Mouse (Mus musculus) hindbrain, postnatal 0 days (tissue): ENCODE measurements around the gene 4931428F04Rik. TPM values are rescaled to one million over a fixed set of nuclear protein-coding genes. Genes with fewer than 3 reads are reported as not detected.

Experiments
- ATAC-seq: fragments of 200-750 bp; cut with Nextera tagmentation; 2 replicates; pipeline ENCODE4 v1.8.0; 2017; ENCODE audit warnings: mild to moderate bottlenecking, moderate TSS enrichment, moderate library complexity
- DNase-seq: peaks from one replicate; pipeline ENCODE4 v3.0.0-alpha.2; 2015; ENCODE audit warnings: low spot score
- H3K27ac ChIP-seq: fragments of 300-500 bp; sonication (generic); 2 replicates; pipeline ENCODE4 v1.5.1; 2014; ENCODE audit warnings: mild to moderate bottlenecking
- H3K27me3 ChIP-seq: fragments of 300-500 bp; sonication (generic); 2 replicates; pipeline ENCODE4 v1.6.1; 2014; ENCODE audit warnings: low read length, mixed read lengths; ENCODE audit not compliant: insufficient read depth
- H3K36me3 ChIP-seq: fragments of 300-500 bp; sonication (generic); 2 replicates; pipeline ENCODE4 v1.6.1; 2014; ENCODE audit warnings: low read length, mixed read lengths; ENCODE audit not compliant: insufficient read depth
- H3K4me1 ChIP-seq: fragments of 300-500 bp; sonication (generic); 2 replicates; pipeline ENCODE4 v1.6.1; 2014; ENCODE audit warnings: antibody characterized with exemption, low read length, mixed read lengths; ENCODE audit not compliant: insufficient read depth
- H3K4me2 ChIP-seq: fragments of 300-500 bp; sonication (generic); 2 replicates; pipeline ENCODE4 v1.6.1; 2014; ENCODE audit warnings: low read depth, mild to moderate bottlenecking, low read length, moderate library complexity, mixed read lengths
- H3K4me3 ChIP-seq: fragments of 300-500 bp; sonication (generic); 2 replicates; pipeline ENCODE4 v1.5.1; 2014; ENCODE audit warnings: low read length
- H3K9ac ChIP-seq: fragments of 300-500 bp; sonication (generic); replicated peaks from 2 replicates; pipeline ENCODE4 v1.6.1; 2014; ENCODE audit warnings: mild to moderate bottlenecking, low read length, moderate library complexity, mixed read lengths
- H3K9me3 ChIP-seq: fragments of 300-500 bp; sonication (generic); 2 replicates; pipeline ENCODE4 v1.6.1; 2016; ENCODE audit warnings: low read length, mixed read lengths
- CTCF ChIP-seq: IDR thresholded peaks from 2 replicates; pipeline ENCODE4 v1.5.1; 2016; ENCODE audit warnings: antibody characterized with exemption, control low read depth, low read depth
- WGBS: fragments of 180-500 bp; shearing (Covaris S2); extraction: QIAGEN DNeasy Blood & Tissue Kit; methylation state at CpG from one replicate; pipeline ENCODE4 v1.1.7; 2014; 5-methylcytosine and 5-hydroxymethylcytosine counted together
- polyA plus RNA-seq: library from polyadenylated mRNA; unstranded; fragments of >200 nt; fragmentation: Nextera tagmentation; extraction: Ambion mirVana; gene quantifications from 2 replicates; pipeline ENCODE4 v1.2.1, GENCODE M21; 2015
- total RNA-seq: library from RNA; depleted of rRNA; stranded (reverse); fragments of >200 nt; gene quantifications from 2 replicates; pipeline ENCODE4 v1.2.3, GENCODE M21; 2014

The 4931428F04Rik gene
- total and polyA plus RNA-seq, 2 experiments from 2014 or later = 52.3 to 82.8 TPM

DNA sequence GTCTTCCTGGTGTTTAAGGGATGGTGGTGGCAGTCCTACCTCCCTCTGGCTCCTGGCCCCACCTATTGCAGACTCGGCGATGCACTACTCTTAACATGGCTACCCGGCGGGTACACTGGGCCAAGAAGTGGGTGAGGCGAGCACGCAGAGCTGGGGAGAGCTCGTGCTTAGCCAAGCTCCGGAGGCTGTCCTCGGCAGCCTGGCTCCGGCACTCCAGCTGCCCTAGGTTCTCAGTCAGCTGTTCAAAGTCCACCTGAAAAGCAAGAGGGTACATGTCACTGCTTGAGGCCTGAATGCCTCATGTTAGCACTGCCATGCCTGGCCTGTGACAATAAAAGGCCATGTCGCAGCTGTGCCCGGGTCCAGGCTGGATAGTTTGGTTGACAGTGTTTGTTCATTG is 40.7 kb upstream of the 4931428F04Rik start:
- TF ChIP-seq CTCF = no peak
- Histone ChIP-seq H3K4me3 (no peak overlapping the region), H3K27me3 (no peaks in the 10 kb centered on the region), H3K27ac (no peak overlapping the region), H3K9me3 (no peaks in the 10 kb centered on the region), H3K4me2 (no peak overlapping the region), H3K9ac (no peak overlapping the region), H3K4me1 (peaks cover 11% of the 10 kb centered on the region), H3K36me3 (peaks cover 32% of the 10 kb centered on the region)
- ATAC-seq (no peak), DNase-seq (no peak)
- WGBS = 95% methylated on average over 12 of the region's 12 CpGs

DNA sequence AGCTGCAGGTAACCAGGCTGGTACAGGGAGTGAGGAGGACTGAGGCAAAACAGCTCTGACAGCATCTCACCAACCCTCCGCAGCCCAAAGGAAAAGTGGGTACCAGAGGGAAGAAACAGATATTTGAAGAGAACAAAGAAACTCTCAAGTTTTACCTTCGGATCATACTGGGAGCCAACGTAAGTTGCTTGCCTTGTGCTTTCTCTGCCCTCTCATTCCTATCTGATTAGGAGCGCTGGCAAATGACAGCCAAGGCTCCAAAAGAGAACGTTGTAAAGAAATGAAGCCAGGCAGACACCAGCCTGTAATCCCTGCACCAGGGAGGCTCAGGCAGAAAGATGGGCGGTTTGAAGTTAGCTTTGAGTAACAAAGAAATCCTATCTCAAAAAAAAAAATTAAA is 37.3 kb upstream of the 4931428F04Rik start:
- DNase-seq (no peak), ATAC-seq (no peak)
- Histone ChIP-seq H3K27me3 (no peaks in the 10 kb centered on the region), H3K4me2 (peak overlapping the region; percentile 95), H3K4me1 (peaks cover 19% of the 10 kb centered on the region), H3K27ac (peak overlapping the region; percentile 77), H3K4me3 (peak overlapping the region; percentile 87), H3K9me3 (no peaks in the 10 kb centered on the region), H3K9ac (peak overlapping the region; percentile 89), H3K36me3 (peaks cover 38% of the 10 kb centered on the region)
- 37% methylated on average over 6 of the region's 6 CpGs for WGBS
- TF ChIP-seq CTCF = no peak

DNA sequence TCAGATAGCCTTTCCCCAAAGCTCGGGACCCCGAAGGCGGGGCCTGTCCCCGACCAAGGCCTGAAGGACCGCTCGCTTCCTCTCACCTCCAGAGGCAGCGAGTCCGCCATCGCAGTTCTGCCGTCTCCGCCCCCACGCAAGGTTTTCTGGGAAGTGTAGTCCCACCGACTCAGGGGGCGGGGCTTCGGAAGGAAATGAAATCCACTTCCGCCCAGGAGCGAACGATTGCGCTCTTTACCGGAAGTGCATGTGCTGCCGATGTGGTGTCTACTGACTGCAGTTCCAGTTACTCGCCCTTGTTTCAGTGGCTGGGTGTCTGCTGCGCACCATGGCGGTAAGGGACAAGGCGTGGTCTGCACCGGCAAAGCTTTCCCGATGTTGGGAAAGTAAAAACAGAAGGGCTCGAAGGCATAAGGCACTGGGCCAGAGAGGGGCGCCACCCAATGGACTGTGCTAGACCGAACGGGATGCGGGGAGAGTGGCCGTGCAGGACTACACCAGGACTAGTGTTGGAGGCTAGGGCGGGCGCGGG is 36.5 kb upstream of the 4931428F04Rik start, which contains the start of the genes Lrrc29 and Tmem208:
Gene Lrrc29 (minus strand): TSS at position 138 of the 532 bp plus-strand sequence.
Gene Tmem208 (plus strand): TSS at position 214 of the 532 bp plus-strand sequence.
- TF ChIP-seq CTCF = peak; percentile 74
- ATAC-seq = peak; percentile 94
- peak within 1 kb of the TSS; percentile 87 for H3K4me3 ChIP-seq
- DNase-seq = peak; percentile 98
- no peaks in the 10 kb centered on the region for H3K27me3 ChIP-seq
- under 1% methylated on average over 36 of the region's 36 CpGs for WGBS
- no peaks in the 10 kb centered on the region for H3K9me3 ChIP-seq
- H3K9ac ChIP-seq = peak within 1 kb of the TSS; percentile 89
- H3K36me3 ChIP-seq = peaks cover 38% of the 10 kb centered on the region
- H3K4me2 ChIP-seq = peak within 1 kb of the TSS; percentile 95
- peaks cover 19% of the 10 kb centered on the region for H3K4me1 ChIP-seq
- peak within 1 kb of the TSS; percentile 77 for H3K27ac ChIP-seq

DNA sequence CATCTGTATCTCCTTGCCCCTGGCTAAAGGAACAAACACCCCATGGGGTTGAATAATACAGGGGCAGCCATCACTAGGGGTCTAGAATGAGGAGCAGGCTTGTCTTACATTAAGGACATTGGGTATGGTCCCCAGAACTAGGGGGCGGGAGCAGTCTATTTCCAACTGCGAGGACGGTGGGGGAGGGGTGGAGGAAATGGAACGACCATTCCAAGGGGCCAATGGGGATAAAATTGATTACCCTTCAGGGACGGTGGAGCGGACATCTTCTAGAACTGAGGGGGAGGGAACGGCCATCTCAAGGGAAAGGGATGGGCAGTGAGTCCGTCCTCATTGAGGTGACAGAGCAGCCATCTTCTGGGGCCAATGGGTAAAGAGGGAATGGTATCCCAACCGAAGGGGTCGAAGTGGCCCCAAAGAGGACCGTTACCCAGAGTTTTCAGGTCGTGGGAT is 36.0 kb upstream of the 4931428F04Rik start:
- Histone ChIP-seq H3K9me3 (no peaks in the 10 kb centered on the region), H3K36me3 (peaks cover 33% of the 10 kb centered on the region), H3K4me2 (peak overlapping the region; percentile 95), H3K4me1 (peaks cover 19% of the 10 kb centered on the region), H3K4me3 (peak overlapping the region; percentile 87), H3K27ac (peak overlapping the region; percentile 75; the same call in 1 of the 2 replicates), H3K9ac (peak overlapping the region; percentile 89), H3K27me3 (no peaks in the 10 kb centered on the region)
- WGBS = 0% methylated on average over 12 of the region's 12 CpGs
- DNase-seq (peak; percentile 52), ATAC-seq (peak; percentile 58)
- TF ChIP-seq CTCF = no peak

DNA sequence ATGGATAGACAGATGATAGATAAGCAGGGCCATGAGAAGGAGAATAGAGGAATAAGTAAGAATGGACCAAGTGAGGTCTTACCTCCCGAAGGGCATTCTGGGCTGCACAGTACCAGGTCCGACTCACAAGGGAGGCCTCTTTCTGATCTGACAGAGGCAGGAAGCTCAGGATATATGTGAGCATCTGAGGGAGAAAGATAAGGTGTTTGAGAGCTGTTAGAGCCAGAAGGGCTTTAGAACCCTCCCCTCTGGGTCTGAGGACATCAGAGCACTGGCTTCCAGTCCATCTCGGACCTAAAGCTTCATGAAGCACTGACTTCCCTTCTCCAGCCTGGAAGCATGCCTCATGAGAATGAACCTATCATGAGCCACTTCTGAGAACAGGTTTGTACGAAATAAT is 33.5 kb upstream of the 4931428F04Rik start:
- TF ChIP-seq CTCF = no peak
- Histone ChIP-seq H3K27ac (no peak overlapping the region), H3K4me1 (peaks cover 19% of the 10 kb centered on the region), H3K4me3 (no peak overlapping the region), H3K9me3 (no peaks in the 10 kb centered on the region), H3K36me3 (peaks cover 23% of the 10 kb centered on the region), H3K4me2 (no peak overlapping the region), H3K27me3 (no peaks in the 10 kb centered on the region), H3K9ac (no peak overlapping the region)
- WGBS = 94% methylated on average over 4 of the region's 4 CpGs
- ATAC-seq (no peak), DNase-seq (no peak)

DNA sequence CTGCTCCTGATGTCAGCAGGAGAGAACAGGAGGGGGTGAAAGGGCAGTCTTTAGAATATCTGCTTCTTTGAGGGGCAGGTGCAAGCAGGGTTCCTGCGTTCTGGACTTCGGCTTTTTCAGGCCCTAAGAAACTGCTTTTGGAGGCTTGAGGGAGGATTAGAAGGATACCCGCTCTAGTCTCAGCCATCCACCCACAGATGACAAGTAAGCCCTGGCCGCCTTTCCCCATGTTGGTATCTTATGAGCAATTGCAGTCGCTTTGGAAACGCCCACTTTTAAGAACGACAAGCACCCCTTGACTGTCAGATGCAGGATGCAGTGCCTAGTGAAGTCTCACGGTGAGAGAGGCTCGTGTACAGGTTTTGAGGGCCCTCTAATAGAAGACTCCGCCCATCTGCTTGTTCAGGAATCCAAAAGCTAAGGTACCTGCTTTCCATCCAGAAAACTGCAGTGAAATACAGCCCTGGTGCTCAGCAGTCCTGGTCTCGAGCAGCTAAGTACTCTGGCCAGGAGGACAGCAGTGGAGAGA is 29.1 kb upstream of the 4931428F04Rik start:
- DNase-seq (no peak), ATAC-seq (no peak)
- Histone ChIP-seq H3K4me1 (no peaks in the 10 kb centered on the region), H3K4me2 (no peak overlapping the region), H3K36me3 (peaks cover 47% of the 10 kb centered on the region), H3K4me3 (no peak overlapping the region), H3K9me3 (no peaks in the 10 kb centered on the region), H3K9ac (no peak overlapping the region), H3K27me3 (no peaks in the 10 kb centered on the region), H3K27ac (peak overlapping the region; percentile 20; the same call in 1 of the 2 replicates)
- WGBS = 83% methylated on average over 11 of the region's 11 CpGs
- no peak for TF ChIP-seq CTCF

DNA sequence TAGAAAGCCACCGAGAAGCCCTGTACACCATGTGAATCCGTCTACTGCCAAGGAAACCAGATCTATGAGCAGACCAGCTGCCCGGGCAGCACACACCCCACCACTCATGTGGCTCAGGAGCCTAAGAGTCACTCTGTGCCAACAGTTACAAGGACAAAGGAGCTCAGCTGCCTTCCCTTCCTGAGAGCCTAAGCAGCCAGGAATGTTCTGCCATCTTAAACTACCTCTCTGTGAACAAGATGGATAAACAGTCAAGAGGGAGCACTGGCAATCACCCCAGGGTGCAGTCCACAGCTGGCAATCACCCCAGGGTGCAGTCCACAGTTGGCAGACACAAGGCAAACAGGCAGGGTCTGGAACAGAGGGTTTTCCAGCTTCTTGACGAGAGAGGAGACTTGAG is 28.3 kb upstream of the 4931428F04Rik start:
- Histone ChIP-seq H3K36me3 (peaks cover 51% of the 10 kb centered on the region), H3K27me3 (no peaks in the 10 kb centered on the region), H3K4me3 (no peak overlapping the region), H3K4me2 (no peak overlapping the region), H3K9me3 (no peaks in the 10 kb centered on the region), H3K9ac (no peak overlapping the region), H3K27ac (peak overlapping the region; percentile 20; the same call in 1 of the 2 replicates), H3K4me1 (no peaks in the 10 kb centered on the region)
- WGBS = 62% methylated on average over 4 of the region's 4 CpGs
- DNase-seq (peak; percentile 27), ATAC-seq (peak; percentile 58; the same call in 1 of the 2 replicates)
- no peak for TF ChIP-seq CTCF
